ENCODE assay signal across 16 mouse cellular contexts in the genomic region with DNA sequence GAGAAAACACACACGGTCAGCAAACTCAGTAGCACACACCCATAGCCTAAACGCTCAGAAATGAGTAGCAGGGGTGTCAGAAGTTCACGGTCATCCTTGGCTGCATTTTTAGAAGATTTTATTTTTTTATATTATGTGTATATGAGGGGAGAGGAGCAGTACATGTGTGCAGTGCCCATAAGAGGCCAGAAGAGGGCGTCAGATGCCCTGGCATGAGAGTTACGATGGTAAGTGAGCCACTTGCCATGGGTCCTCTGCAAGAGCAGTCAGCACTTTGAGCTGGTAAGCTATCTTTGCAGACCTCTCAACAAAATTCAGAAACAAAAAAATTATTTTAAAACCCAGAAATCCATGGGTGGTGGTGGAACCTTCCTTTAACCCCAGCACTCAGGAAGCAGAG. TPM values are rescaled to one million over a fixed set of nuclear protein-coding genes. Genes with fewer than 3 reads are reported as not detected.
DNase-seq lines count a peak whose midpoint lies in the region; ATAC-seq and TF ChIP-seq lines count a peak whose summit lies in the region.
"Had no signal": no experiment of that assay in that cellular context is flagged by ENCODE, and none has a peak within 500 bp of the region (broad histone marks: within the 10 kb centered on the region; RNA-seq: fewer than 3 reads in every experiment).

No protein-coding gene starts in this region.

- TF ChIP-seq EP300 in heart, adult 2 months (IDR thresholded peaks at IDR 0.05; ENCODE audit: insufficient read depth, low read depth, low read length) = no peak
- no peak for TF ChIP-seq EP300 in MEL (IDR thresholded peaks at IDR 0.05; ENCODE audit: low read depth in 1 of 2, low read length in 2 of 2)
- no peak for TF ChIP-seq EP300 in stomach, postnatal 0 days (optimal IDR thresholded peaks at IDR 0.05)

- peak; percentile 10 for TF ChIP-seq RAD21 in MEL (IDR thresholded peaks at IDR 0.05; ENCODE audit: low read depth, low read length)

- no peaks in the 10 kb centered on the region for H3K27me3 ChIP-seq in heart, adult 2 months (ENCODE audit: control insufficient read depth, insufficient read depth, low read length)
- no peaks in the 10 kb centered on the region for H3K27me3 ChIP-seq in lung, embryonic 14.5 days (ENCODE audit: insufficient read depth, low read length)
- H3K27me3 ChIP-seq in MEL (ENCODE audit: control insufficient read depth in 1 of 2, insufficient read depth in 2 of 2, low read length in 2 of 2) = no peaks in the 10 kb centered on the region
- H3K27me3 ChIP-seq in stomach, postnatal 0 days (ENCODE audit: control insufficient read depth, insufficient read depth, low read length) = no peaks in the 10 kb centered on the region
- H3K27me3 ChIP-seq: hindbrain, embryonic 15.5 days; liver, embryonic 15.5 days had no signal

- no peak for ATAC-seq in lung, embryonic 14.5 days (ENCODE audit: insufficient read depth)
- no peak for ATAC-seq in stomach, postnatal 0 days (ENCODE audit: low FRiP score, low TSS enrichment)
- ATAC-seq: midbrain, embryonic 15.5 days had no signal

- no peak overlapping the region for H3K4me3 ChIP-seq in heart, adult 2 months
- H3K4me3 ChIP-seq in lung, embryonic 14.5 days (ENCODE audit: low read depth, low read length) = no peak overlapping the region
- no peak overlapping the region for H3K4me3 ChIP-seq in MEL (ENCODE audit: control insufficient read depth in 1 of 2, insufficient read depth in 1 of 2, low read depth in 2 of 2, low read length in 2 of 2)
- no peak overlapping the region for H3K4me3 ChIP-seq in stomach, postnatal 0 days (ENCODE audit: low read depth, low read length)
- H3K4me3 ChIP-seq: hindbrain, embryonic 15.5 days; kidney, embryonic 15.5 days; liver, embryonic 15.5 days; midbrain, embryonic 15.5 days had no signal

- H3K27ac ChIP-seq in heart, adult 2 months = no peak overlapping the region
- no peak overlapping the region for H3K27ac ChIP-seq in lung, embryonic 14.5 days (ENCODE audit: low read depth)
- no peak overlapping the region for H3K27ac ChIP-seq in MEL (ENCODE audit: control insufficient read depth, low read depth, low read length)
- H3K27ac ChIP-seq in stomach, postnatal 0 days (replicated peaks) = no peak overlapping the region
- H3K27ac ChIP-seq: kidney, embryonic 15.5 days; liver, embryonic 15.5 days; midbrain, embryonic 15.5 days had no signal

- 86% methylated on average over 5 of the region's 5 CpGs for WGBS in heart, adult 2 months
- WGBS in lung, embryonic 14.5 days = 84% methylated on average over 5 of the region's 5 CpGs
- WGBS in stomach, postnatal 0 days = 84% methylated on average over 5 of the region's 5 CpGs

- no peak overlapping the region for H3K9ac ChIP-seq in heart, adult 2 months (ENCODE audit: low read depth, low read length)
- H3K9ac ChIP-seq in lung, embryonic 14.5 days = no peak overlapping the region
- H3K9ac ChIP-seq in MEL (ENCODE audit: control insufficient read depth, low read depth, low read length, poor library complexity, severe bottlenecking) = no peak overlapping the region
- no peak overlapping the region for H3K9ac ChIP-seq in stomach, postnatal 0 days (ENCODE audit: low read length)
- H3K9ac ChIP-seq: hindbrain, embryonic 15.5 days; kidney, embryonic 15.5 days; liver, embryonic 15.5 days; midbrain, embryonic 15.5 days had no signal

- no peak for DNase-seq in heart, adult 2 months
- DNase-seq in heart, postnatal 14 days = no peak
- no peak for DNase-seq in lung, embryonic 14.5 days
- DNase-seq in lung, postnatal 14 days = no peak
- DNase-seq in MEL (ENCODE audit: low read depth, low spot score) = peak; percentile 37
- DNase-seq in stomach, postnatal 0 days (ENCODE audit: low spot score) = no peak
- no peak for DNase-seq in kidney, postnatal 10 days
- DNase-seq: adrenal gland, postnatal 14 days; left cerebral cortex, postnatal 4 days had no signal

- TF ChIP-seq CTCF in heart, adult 2 months (IDR thresholded peaks at IDR 0.05) = peak; percentile 36
- peak; percentile 27 for TF ChIP-seq CTCF in lung, embryonic 14.5 days (IDR thresholded peaks at IDR 0.05; ENCODE audit: low read depth)
- peak; percentile 24 to 51 (median 46) for TF ChIP-seq CTCF in MEL (IDR thresholded peaks at IDR 0.05 in 2 of 3, conservative IDR thresholded peaks at IDR 0.05 in 1 of 3; ENCODE audit: control insufficient read depth in 1 of 3, insufficient read depth in 1 of 3, low read depth in 2 of 3, low read length in 3 of 3, poor library complexity in 1 of 3, severe bottlenecking in 1 of 3)
- TF ChIP-seq CTCF in stomach, postnatal 0 days (IDR thresholded peaks at IDR 0.05; ENCODE audit: low read depth) = peak; percentile 38; the same call in 1 of the 2 replicates

- intact Hi-C loops in heart, adult 2 months (cut with DNase I) = no loop called here
- intact Hi-C loops in heart, postnatal 14 days (cut with DNase I) = loop anchor here (5.0 kb wide), 1 partner anchor 349 kb away; the partner anchor contains the start of genes Nek8 and Tlcd1

- H3K4me2 ChIP-seq in lung, embryonic 14.5 days = no peak overlapping the region
- H3K4me2 ChIP-seq in stomach, postnatal 0 days (replicated peaks; ENCODE audit: low read depth) = no peak overlapping the region
- H3K4me2 ChIP-seq: hindbrain, embryonic 15.5 days; kidney, embryonic 15.5 days; liver, embryonic 15.5 days; midbrain, embryonic 15.5 days had no signal

- no peaks in the 10 kb centered on the region for H3K36me3 ChIP-seq in heart, adult 2 months (ENCODE audit: control insufficient read depth, insufficient read depth, low read length)
- peaks cover 74% of the 10 kb centered on the region for H3K36me3 ChIP-seq in lung, embryonic 14.5 days (ENCODE audit: insufficient read depth)
- H3K36me3 ChIP-seq in MEL (ENCODE audit: control insufficient read depth in 1 of 2, insufficient read depth in 2 of 2, low read length in 2 of 2) = no peaks in the 10 kb centered on the region
- H3K36me3 ChIP-seq in stomach, postnatal 0 days (ENCODE audit: control insufficient read depth, insufficient read depth, low read length) = peaks cover 21% of the 10 kb centered on the region

- no peak for TF ChIP-seq POLR2A in heart, adult 2 months (IDR thresholded peaks at IDR 0.05; ENCODE audit: insufficient read depth, low read depth, low read length)
- TF ChIP-seq POLR2A in MEL (IDR thresholded peaks at IDR 0.05; ENCODE audit: control insufficient read depth in 1 of 2, insufficient read depth in 1 of 2, low read depth in 1 of 2, low read length in 2 of 2, poor library complexity in 1 of 2) = no peak

- H3K9me3 ChIP-seq in lung, embryonic 14.5 days (ENCODE audit: low read depth, low read length) = no peaks in the 10 kb centered on the region
- no peaks in the 10 kb centered on the region for H3K9me3 ChIP-seq in MEL (replicated peaks; ENCODE audit: insufficient read depth, low read length)
- H3K9me3 ChIP-seq in stomach, postnatal 0 days (ENCODE audit: control insufficient read depth, low read length) = no peaks in the 10 kb centered on the region
- H3K9me3 ChIP-seq: hindbrain, embryonic 15.5 days; kidney, embryonic 15.5 days; liver, embryonic 15.5 days; midbrain, embryonic 15.5 days had no signal

- no peaks in the 10 kb centered on the region for H3K79me2 ChIP-seq in heart, adult 2 months (replicated peaks; ENCODE audit: control insufficient read depth, insufficient read depth, low read length)
- H3K79me2 ChIP-seq in MEL (ENCODE audit: control insufficient read depth, insufficient read depth, low read length, poor library complexity) = no peaks in the 10 kb centered on the region

- no peaks in the 10 kb centered on the region; the same call in 1 of the 2 replicates for H3K4me1 ChIP-seq in heart, adult 2 months (ENCODE audit: control insufficient read depth, insufficient read depth, low read length)
- H3K4me1 ChIP-seq in lung, embryonic 14.5 days (ENCODE audit: insufficient read depth) = no peaks in the 10 kb centered on the region
- H3K4me1 ChIP-seq in MEL (ENCODE audit: control insufficient read depth in 1 of 2, insufficient read depth in 2 of 2, low read length in 2 of 2) = no peaks in the 10 kb centered on the region
- H3K4me1 ChIP-seq in stomach, postnatal 0 days (replicated peaks; ENCODE audit: control insufficient read depth, insufficient read depth) = no peaks in the 10 kb centered on the region
- H3K4me1 ChIP-seq: liver, embryonic 15.5 days had no signal

TF ChIP-seq in MEL, 35 proteins besides CTCF, POLR2A, EP300 and RAD21:
- TF ChIP-seq SMC3 (IDR thresholded peaks at IDR 0.05; ENCODE audit: low read depth, low read length) = peak; percentile 15; the same call in 1 of the 2 replicates
- TF ChIP-seq GABPA (IDR thresholded peaks at IDR 0.05; ENCODE audit: low read depth, low read length) = no peak

RNA-seq across cellular contexts. Expression of gene Gm10277, which starts 40.6 kb away (rescaled TPM):
- not detected for total RNA-seq in heart, adult 2 months (2021)
- polyA plus RNA-seq in heart, adult 2 months (2012; rRNA removed) = not detected in 2 replicates
- total RNA-seq in heart, postnatal 14 days (2021) = not detected
- polyA plus RNA-seq in lung, embryonic 14.5 days (2014; fragmentation: Nextera tagmentation; extraction: Ambion mirVana) = 1.1 and 1.5 TPM in 2 replicates
- 0.16 and 0.35 TPM in 2 replicates for total RNA-seq in MEL (2012; rRNA removed)
- polyA plus RNA-seq in MEL (2012; ENCODE audit: insufficient read depth in 1 of 2, insufficient read length in 2 of 2, low read depth in 1 of 2, low replicate concordance in 2 of 2, missing spikeins in 1 of 2) = under 1 TPM in 1 of 2 experiments, not detected in 1; 0.19 TPM
- polyA plus RNA-seq in stomach, postnatal 0 days (2015; fragmentation: Nextera tagmentation; extraction: Ambion mirVana) = 0.40 TPM in 2 replicates
- total RNA-seq: adrenal gland, postnatal 14 days; gastrocnemius, postnatal 4 days; layer of hippocampus, postnatal 10 days; left cerebral cortex, postnatal 4 days had no signal
- polyA plus RNA-seq: small intestine, adult 2 months had no signal
